Mouse (Mus musculus) stomach, postnatal 0 days (tissue): ENCODE measurements around the gene Fam3c. TPM values are rescaled to one million over a fixed set of nuclear protein-coding genes. Genes with fewer than 3 reads are reported as not detected.
A peak's percentile ranks its signal among the peaks of the same experiment; 100 is the strongest.

Source experiments
- ATAC-seq: fragments of 200-750 bp; cut with Nextera tagmentation; 2 replicates; pipeline ENCODE4 v1.8.0; 2017; ENCODE audit not compliant: low FRiP score, low TSS enrichment
- DNase-seq: peaks from one replicate; pipeline ENCODE4 v3.0.0-alpha.2; 2016; ENCODE audit warnings: low spot score
- H3K27ac ChIP-seq: fragments of 300-500 bp; sonication (generic); replicated peaks from 2 replicates; pipeline ENCODE4 v1.5.1; 2014; ENCODE audit warnings: mild to moderate bottlenecking, control low read depth
- H3K27me3 ChIP-seq: fragments of 300-500 bp; sonication (generic); 2 replicates; pipeline ENCODE4 v1.6.1; 2014; ENCODE audit warnings: low read length; ENCODE audit not compliant: control insufficient read depth, insufficient read depth
- H3K36me3 ChIP-seq: fragments of 300-500 bp; sonication (generic); 2 replicates; pipeline ENCODE4 v1.6.1; 2014; ENCODE audit warnings: low read length, mixed read lengths; ENCODE audit not compliant: control insufficient read depth, insufficient read depth
- H3K4me1 ChIP-seq: fragments of 300-500 bp; sonication (generic); replicated peaks from 2 replicates; pipeline ENCODE4 v1.6.1; 2014; ENCODE audit warnings: antibody characterized with exemption; ENCODE audit not compliant: control insufficient read depth, insufficient read depth
- H3K4me2 ChIP-seq: fragments of 300-500 bp; sonication (generic); replicated peaks from 2 replicates; pipeline ENCODE4 v1.6.1; 2014; ENCODE audit warnings: low read depth, mild to moderate bottlenecking, control low read depth, moderate library complexity
- H3K4me3 ChIP-seq: fragments of 300-500 bp; sonication (generic); 2 replicates; pipeline ENCODE4 v1.5.1; 2014; ENCODE audit warnings: low read depth, low read length, control low read depth
- H3K9ac ChIP-seq: fragments of 300-500 bp; sonication (generic); 2 replicates; pipeline ENCODE4 v1.6.1; 2014; ENCODE audit warnings: mild to moderate bottlenecking, low read length, control low read depth, mixed read lengths
- H3K9me3 ChIP-seq: fragments of 300-500 bp; sonication (generic); 2 replicates; pipeline ENCODE4 v1.6.1; 2016; ENCODE audit warnings: low read length; ENCODE audit not compliant: control insufficient read depth
- CTCF ChIP-seq: IDR thresholded peaks from 2 replicates; pipeline ENCODE4 v1.5.1; 2016; ENCODE audit warnings: antibody characterized with exemption, low read depth, mild to moderate bottlenecking, moderate library complexity
- EP300 ChIP-seq: optimal IDR thresholded peaks from 2 replicates; pipeline ENCODE3; 2016; ENCODE audit warnings: antibody characterized with exemption
- WGBS: fragments of 180-500 bp; shearing (Covaris S2); extraction: QIAGEN DNeasy Blood & Tissue Kit; methylation state at CpG from one replicate; pipeline ENCODE4 v1.1.7; 2014; 5-methylcytosine and 5-hydroxymethylcytosine counted together
- polyA plus RNA-seq: library from polyadenylated mRNA; unstranded; fragments of >200 nt; fragmentation: Nextera tagmentation; extraction: Ambion mirVana; gene quantifications from 2 replicates; pipeline ENCODE4 v1.2.1, GENCODE M21; 2015

The Fam3c gene
- polyA plus RNA-seq, 1 experiment from 2014 or later: 99.4 TPM

GRCm38 (mm10) chr6:22359019-22359418, 3.0 kb upstream of the Fam3c start:
- Histone ChIP-seq H3K36me3 (no peaks in the 10 kb centered on the region), H3K27ac (no peak overlapping the region), H3K4me3 (no peak overlapping the region), H3K27me3 (no peaks in the 10 kb centered on the region), H3K9ac (no peak overlapping the region), H3K9me3 (no peaks in the 10 kb centered on the region), H3K4me1 (no peaks in the 10 kb centered on the region), H3K4me2 (no peak overlapping the region)
- TF ChIP-seq CTCF (no peak), EP300 (no peak)
- 6% methylated on average over 1 of the region's 1 CpGs for WGBS
- DNase-seq: no peak
- ATAC-seq: no peak

GRCm38 (mm10) chr6:22357351-22357750, 1.3 kb upstream of the Fam3c start:
- Histone ChIP-seq H3K4me3 (no peak overlapping the region), H3K27me3 (no peaks in the 10 kb centered on the region), H3K4me1 (no peaks in the 10 kb centered on the region), H3K9me3 (no peaks in the 10 kb centered on the region), H3K4me2 (no peak overlapping the region), H3K27ac (no peak overlapping the region), H3K9ac (no peak overlapping the region), H3K36me3 (no peaks in the 10 kb centered on the region)
- WGBS: 96% methylated on average over 4 of the region's 4 CpGs
- ATAC-seq (no peak), DNase-seq (no peak)
- no peak for TF ChIP-seq EP300
- no peak for TF ChIP-seq CTCF

GRCm38 (mm10) chr6:22355396-22356085, 502 bp downstream of the Fam3c start:
- H3K9ac ChIP-seq: peak overlapping the region; percentile 85
- no peaks in the 10 kb centered on the region for H3K36me3 ChIP-seq
- no peaks in the 10 kb centered on the region for H3K9me3 ChIP-seq
- peak overlapping the region; percentile 64 for H3K4me2 ChIP-seq
- 1% methylated on average over 57 of the region's 62 CpGs for WGBS
- H3K27me3 ChIP-seq: no peaks in the 10 kb centered on the region
- ATAC-seq (no peak), DNase-seq (no peak)
- TF ChIP-seq EP300 (no peak), CTCF (no peak)
- H3K4me3 ChIP-seq: peak overlapping the region; percentile 73
- H3K4me1 ChIP-seq: no peaks in the 10 kb centered on the region; the same call in 1 of the 2 replicates
- peak overlapping the region; percentile 89 for H3K27ac ChIP-seq

- DNase-seq: no peak
- ATAC-seq: no peak
- 66% methylated on average over 7 of the region's 7 CpGs for WGBS
- peak overlapping the region; percentile 85; the same call in 1 of the 2 replicates for H3K9ac ChIP-seq
- no peaks in the 10 kb centered on the region for H3K36me3 ChIP-seq
- peak overlapping the region; percentile 64 for H3K4me2 ChIP-seq
- no peaks in the 10 kb centered on the region for H3K27me3 ChIP-seq
- no peaks in the 10 kb centered on the region; the same call in 1 of the 2 replicates for H3K4me1 ChIP-seq
- H3K27ac ChIP-seq: 0 out of 2 replicates have a peak overlapping the region, but pooled peaks have one; percentile 10
- TF ChIP-seq CTCF: no peak
- no peak for TF ChIP-seq EP300
- H3K4me3 ChIP-seq: peak overlapping the region; percentile 73
- H3K9me3 ChIP-seq: no peaks in the 10 kb centered on the region
Measured at GRCm38 (mm10) chr6:22354675-22355074, 1.4 kb downstream of the Fam3c start.

GRCm38 (mm10) chr6:22354031-22354430, 2.0 kb downstream of the Fam3c start:
- Histone ChIP-seq H3K9me3 (no peaks in the 10 kb centered on the region), H3K27ac (no peak overlapping the region), H3K4me2 (peak overlapping the region; percentile 64), H3K4me1 (no peaks in the 10 kb centered on the region; the same call in 1 of the 2 replicates), H3K4me3 (peak overlapping the region; percentile 73), H3K27me3 (no peaks in the 10 kb centered on the region), H3K36me3 (no peaks in the 10 kb centered on the region), H3K9ac (no peak overlapping the region)
- 43% methylated on average over 1 of the region's 1 CpGs for WGBS
- TF ChIP-seq CTCF: no peak
- no peak for TF ChIP-seq EP300
- ATAC-seq: no peak
- no peak for DNase-seq

GRCm38 (mm10) chr6:22351551-22351950, 4.5 kb downstream of the Fam3c start:
- TF ChIP-seq EP300 (no peak), CTCF (no peak)
- ATAC-seq (no peak), DNase-seq (no peak)
- no peak overlapping the region for H3K9ac ChIP-seq
- H3K27me3 ChIP-seq: no peaks in the 10 kb centered on the region
- H3K4me3 ChIP-seq: no peak overlapping the region
- peak overlapping the region; percentile 19; the same call in 1 of the 2 replicates for H3K4me2 ChIP-seq
- 56% methylated on average over 9 of the region's 9 CpGs for WGBS
- H3K27ac ChIP-seq: peak overlapping the region; percentile 46
- H3K4me1 ChIP-seq: peaks cover 2% of the 10 kb centered on the region
- no peaks in the 10 kb centered on the region for H3K36me3 ChIP-seq
- H3K9me3 ChIP-seq: no peaks in the 10 kb centered on the region
